Mouse (Mus musculus) liver, embryonic 12.5 days (tissue): ENCODE results near the gene Crkl. TPM values are rescaled to one million over a fixed set of nuclear protein-coding genes. Genes with fewer than 3 reads are reported as not detected.

Source experiments
- ATAC-seq: fragments of 200-750 bp; cut with Nextera tagmentation; 2 replicates; pipeline ENCODE4 v1.8.0; 2017; ENCODE audit warnings: moderate number of reproducible peaks, mild to moderate bottlenecking, moderate library complexity
- H3K27ac ChIP-seq: fragments of 300-500 bp; sonication (generic); 2 replicates; pipeline ENCODE4 v1.5.1; 2016; ENCODE audit warnings: mild to moderate bottlenecking
- H3K27me3 ChIP-seq: fragments of 300-500 bp; sonication (generic); replicated peaks from 2 replicates; pipeline ENCODE4 v1.6.1; 2016; ENCODE audit warnings: mild to moderate bottlenecking, moderate library complexity
- H3K36me3 ChIP-seq: fragments of 300-500 bp; sonication (generic); 2 replicates; pipeline ENCODE4 v1.6.1; 2016; ENCODE audit warnings: mild to moderate bottlenecking, moderate library complexity
- H3K4me1 ChIP-seq: fragments of 300-500 bp; sonication (generic); 2 replicates; pipeline ENCODE4 v1.6.1; 2016
- H3K4me2 ChIP-seq: fragments of 300-500 bp; sonication (generic); 2 replicates; pipeline ENCODE4 v1.6.1; 2016; ENCODE audit warnings: mild to moderate bottlenecking, moderate library complexity
- H3K4me3 ChIP-seq: fragments of 300-500 bp; sonication (generic); 2 replicates; pipeline ENCODE4 v1.5.1; 2016; ENCODE audit warnings: mild to moderate bottlenecking, moderate library complexity
- H3K9ac ChIP-seq: fragments of 300-500 bp; sonication (generic); 2 replicates; pipeline ENCODE4 v1.6.1; 2016; ENCODE audit warnings: mild to moderate bottlenecking, moderate library complexity
- H3K9me3 ChIP-seq: fragments of 300-500 bp; sonication (generic); replicated peaks from 2 replicates; pipeline ENCODE4 v1.6.1; 2016; ENCODE audit warnings: mild to moderate bottlenecking, moderate library complexity
- WGBS: fragments of 180-500 bp; shearing (Covaris S2); methylation state at CpG from one replicate; pipeline ENCODE4 v1.1.7; 2016; ENCODE audit not compliant: insufficient replicate concordance; 5-methylcytosine and 5-hydroxymethylcytosine counted together
- polyA plus RNA-seq: library from polyadenylated mRNA; unstranded; fragments of >200 nt; fragmentation: Nextera tagmentation; extraction: Ambion mirVana; gene quantifications from 2 replicates; pipeline ENCODE4 v1.2.1, GENCODE M21; 2016

Gene Crkl
- polyA plus RNA-seq, 1 experiment from 2014 or later, result 41.6 TPM

- Histone ChIP-seq H3K9ac (no peak overlapping the region), H3K4me2 (no peak overlapping the region; the same call in 1 of the 2 replicates), H3K27me3 (no peaks in the 10 kb centered on the region; the same call in 1 of the 2 replicates), H3K9me3 (no peaks in the 10 kb centered on the region), H3K27ac (no peak overlapping the region), H3K4me1 (peaks cover 33% of the 10 kb centered on the region), H3K36me3 (peaks cover 21% of the 10 kb centered on the region), H3K4me3 (no peak overlapping the region)
- 52% methylated on average over 4 of the region's 4 CpGs for WGBS
- ATAC-seq, result no peak
Observed at GRCm38 (mm10) chr16:17532271-17532670, 80.5 kb downstream of the Crkl start.

DNA sequence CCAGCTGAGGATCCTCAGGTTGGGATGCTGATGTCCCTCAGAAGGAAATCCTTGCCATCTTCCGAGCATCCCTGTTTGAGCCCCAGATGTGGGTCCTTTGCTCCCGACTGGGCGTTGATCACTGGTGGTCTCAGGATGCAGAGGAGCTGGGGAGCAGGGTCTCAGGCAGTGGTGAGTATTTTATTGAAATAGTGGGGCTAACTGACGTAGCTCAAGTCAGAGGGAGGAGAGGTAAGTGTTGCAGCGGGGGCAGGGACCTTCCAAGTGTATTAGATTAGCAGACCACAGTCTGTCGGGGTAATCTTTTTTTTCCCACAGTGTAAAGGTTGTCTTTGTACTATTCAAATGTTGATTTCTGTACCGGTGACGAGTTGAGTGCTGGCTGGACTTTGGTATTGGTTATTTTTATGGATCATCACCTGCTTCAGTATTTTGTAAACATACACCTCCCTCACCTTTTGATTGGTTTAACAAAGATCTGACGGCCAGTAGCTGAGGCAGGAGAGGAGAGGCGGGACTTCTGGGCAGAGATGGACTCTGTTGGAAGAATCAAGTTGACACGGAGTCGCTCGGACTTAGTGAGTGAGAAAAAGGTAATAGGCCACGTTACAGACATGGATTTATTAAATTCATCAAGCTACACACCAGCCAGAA is 81.0 kb downstream of the Crkl start:
- Histone ChIP-seq H3K36me3 (peaks cover 15% of the 10 kb centered on the region), H3K27ac (no peak overlapping the region), H3K4me2 (no peak overlapping the region), H3K9ac (no peak overlapping the region), H3K9me3 (no peaks in the 10 kb centered on the region), H3K4me1 (peaks cover 33% of the 10 kb centered on the region), H3K27me3 (no peaks in the 10 kb centered on the region; the same call in 1 of the 2 replicates), H3K4me3 (no peak overlapping the region)
- ATAC-seq, result no peak
- 53% methylated on average over 14 of the region's 14 CpGs for WGBS

- ATAC-seq, result no peak
- Histone ChIP-seq H3K4me1 (peaks cover 12% of the 10 kb centered on the region), H3K36me3 (no peaks in the 10 kb centered on the region), H3K4me3 (no peak overlapping the region), H3K27ac (no peak overlapping the region), H3K27me3 (peaks cover 30% of the 10 kb centered on the region), H3K9me3 (no peaks in the 10 kb centered on the region), H3K9ac (no peak overlapping the region), H3K4me2 (no peak overlapping the region)
- 70% methylated on average over 3 of the region's 3 CpGs for WGBS
Observed at GRCm38 (mm10) chr16:17536584-17536983, 84.8 kb downstream of the Crkl start.

Other genes starting within 250 kb of the Crkl start
- 275 and 283 TPM in 2 replicates for gene Ube2l3, start 249.3 kb upstream of the Crkl start, polyA plus RNA-seq
- gene Rimbp3, start 243.4 kb upstream of the Crkl start, polyA plus RNA-seq, result 0.12 and 0.17 TPM in 2 replicates
- gene Hic2, start 218.4 kb upstream of the Crkl start, polyA plus RNA-seq, result 4.8 and 5.3 TPM in 2 replicates
- 4.7 and 5.3 TPM in 2 replicates for gene Tmem191c, start 175.9 kb upstream of the Crkl start, polyA plus RNA-seq
- 107 and 111 TPM in 2 replicates for gene Serpind1, start 120.6 kb upstream of the Crkl start, polyA plus RNA-seq
- 10.6 and 10.8 TPM in 2 replicates for gene Snap29, start 46.0 kb upstream of the Crkl start, polyA plus RNA-seq
- 25.6 TPM in 2 replicates for gene Pi4ka, start 45.7 kb upstream of the Crkl start, polyA plus RNA-seq
- 0.83 and 0.98 TPM in 2 replicates for gene Aifm3, start 37.6 kb downstream of the Crkl start, polyA plus RNA-seq
- 31.4 and 34.8 TPM in 2 replicates for gene Lztr1, start 56.7 kb downstream of the Crkl start, polyA plus RNA-seq
- 34.2 and 36.6 TPM in 2 replicates for gene Thap7, start 79.1 kb downstream of the Crkl start, polyA plus RNA-seq
- 0.07 TPM in 1 of 2 replicates, not detected in the other for gene Lrrc74b, start 109.3 kb downstream of the Crkl start, polyA plus RNA-seq
- 0.08 TPM in 2 replicates for gene P2rx6, start 109.9 kb downstream of the Crkl start, polyA plus RNA-seq
- 1.7 TPM in 2 replicates for gene Slc7a4, start 131.2 kb downstream of the Crkl start, polyA plus RNA-seq
- 31.3 and 31.8 TPM in 2 replicates for gene Smpd4, start 167.4 kb downstream of the Crkl start, polyA plus RNA-seq
- gene Ccdc74a, start 194.5 kb downstream of the Crkl start, polyA plus RNA-seq, result 3.0 and 3.2 TPM in 2 replicates